Mouse (Mus musculus) left cerebral cortex, adult 8-10 months (tissue): ENCODE measurements around the gene Palm. TPM values are rescaled to one million over a fixed set of nuclear protein-coding genes. Genes with fewer than 3 reads are reported as not detected.

Source experiments
- DNase-seq, 2 experiments: peaks; one replicate each; pipeline ENCODE4 v3.0.0; 2022; ENCODE audit warnings: low spot score in 2 of 2
- total RNA-seq, 4 experiments: library from RNA; stranded (reverse); gene quantifications; 2 replicates each; pipeline ENCODE4 v1.2.4; 2022

Gene Palm
- total RNA-seq, 4 experiments from 2014 or later: 265 to 281 (median 267) TPM

DNA sequence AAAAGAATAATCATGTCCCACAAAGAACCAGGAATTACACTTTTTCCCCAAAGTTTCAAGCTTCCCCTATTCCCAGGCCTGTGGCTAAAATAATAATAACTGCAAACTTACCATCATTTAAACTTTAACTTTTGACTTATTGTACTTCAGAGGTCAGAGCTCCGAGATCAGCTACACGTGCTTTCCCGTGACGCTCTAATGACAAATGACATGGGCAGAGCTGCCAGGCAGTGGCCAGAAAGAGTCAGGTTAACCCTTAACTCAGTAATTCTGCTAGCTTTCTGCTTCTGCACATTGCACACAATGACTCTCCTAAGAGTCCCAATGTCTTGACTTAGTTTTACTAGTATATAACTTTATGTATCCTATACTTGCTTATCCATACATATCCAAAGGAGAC lies 24.0 kb upstream of the Palm start:
- no peak for DNase-seq

GRCm38 (mm10) chr10:79772320-79772719 lies 21.1 kb upstream of the Palm start:
- DNase-seq: no peak

DNA sequence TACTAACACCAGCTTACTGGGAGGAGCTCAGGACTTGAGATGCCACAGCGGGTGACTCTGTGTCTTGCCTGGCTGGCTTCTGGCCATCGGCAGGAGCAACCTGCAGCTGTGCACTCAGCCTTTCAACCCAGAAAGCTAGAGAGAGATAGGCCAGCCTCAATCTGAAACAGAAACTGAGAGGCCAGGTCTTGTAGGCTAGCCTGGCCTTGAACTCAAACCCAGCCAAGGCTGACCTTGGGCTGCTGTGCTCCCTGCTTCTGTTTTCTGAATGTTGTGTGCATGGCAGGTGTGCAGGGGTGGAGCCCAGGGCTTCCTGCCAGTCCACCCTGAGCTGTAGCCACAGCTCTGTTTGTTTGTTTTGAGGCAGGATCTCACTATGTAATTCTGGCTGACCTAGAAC lies 20.2 kb upstream of the Palm start:
- no peak for DNase-seq

DNA sequence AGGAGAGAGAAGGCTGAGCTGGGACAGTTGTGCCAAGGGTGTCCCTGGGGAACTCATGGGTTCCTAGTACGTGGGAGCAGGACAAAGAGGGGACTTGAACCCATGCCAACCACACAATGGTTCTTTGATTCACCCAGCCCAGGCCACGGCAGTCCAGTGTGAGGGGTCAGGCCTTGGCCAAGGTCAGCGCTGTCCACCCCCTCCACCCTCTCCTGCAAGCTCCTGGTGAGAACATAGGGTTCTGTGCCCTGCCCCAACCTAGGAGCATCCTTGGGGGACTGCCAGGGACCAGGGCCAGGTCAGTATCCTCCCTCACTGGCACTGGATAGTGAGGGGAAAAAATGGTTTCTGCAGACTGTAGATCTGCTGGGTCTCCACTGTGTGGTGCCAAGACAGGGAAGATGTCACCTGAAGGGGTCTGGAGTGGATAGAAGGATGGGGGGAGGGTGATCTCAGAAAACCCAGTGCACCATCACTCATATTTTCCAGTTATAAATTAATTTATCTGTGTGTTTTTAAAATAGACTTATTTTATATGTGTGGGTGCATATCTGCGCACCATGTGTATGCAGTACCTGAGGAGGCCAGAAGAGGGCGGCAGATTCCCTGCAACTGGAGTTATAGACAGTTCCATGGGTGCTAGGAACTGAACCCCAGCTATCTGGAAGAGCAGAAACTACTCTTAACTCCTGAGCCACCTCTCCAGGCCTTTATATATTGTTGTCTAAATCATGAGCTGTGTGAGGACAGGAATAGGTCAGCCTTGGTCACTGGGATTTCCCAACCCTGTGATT lies 18.7 kb upstream of the Palm start:
- no peak for DNase-seq

DNA sequence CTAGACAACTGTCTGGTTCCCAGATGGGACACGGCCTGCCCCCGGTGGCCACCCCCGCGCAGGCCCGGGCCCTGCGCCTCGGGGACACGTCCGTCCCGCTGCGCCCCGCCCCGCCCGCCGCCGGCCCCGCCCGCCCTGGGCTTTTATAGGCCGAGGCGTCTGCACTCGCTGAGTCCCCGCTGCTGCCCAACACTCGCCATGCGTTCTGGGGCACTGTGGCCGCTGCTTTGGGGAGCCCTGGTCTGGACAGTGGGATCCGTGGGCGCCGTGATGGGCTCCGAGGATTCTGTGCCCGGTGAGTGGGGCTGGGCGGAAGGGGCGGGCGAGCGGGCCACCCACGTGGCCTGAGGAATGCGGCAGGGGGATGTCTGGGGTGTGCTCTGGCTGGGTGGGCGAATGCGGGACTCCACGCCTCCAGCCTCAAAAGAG lies 16.3 kb upstream of the Palm start, which contains the start of gene Fstl3:
TSS of gene Fstl3 (plus strand) at position 170 of the 429 bp plus-strand sequence.
- DNase-seq: no peak

DNA sequence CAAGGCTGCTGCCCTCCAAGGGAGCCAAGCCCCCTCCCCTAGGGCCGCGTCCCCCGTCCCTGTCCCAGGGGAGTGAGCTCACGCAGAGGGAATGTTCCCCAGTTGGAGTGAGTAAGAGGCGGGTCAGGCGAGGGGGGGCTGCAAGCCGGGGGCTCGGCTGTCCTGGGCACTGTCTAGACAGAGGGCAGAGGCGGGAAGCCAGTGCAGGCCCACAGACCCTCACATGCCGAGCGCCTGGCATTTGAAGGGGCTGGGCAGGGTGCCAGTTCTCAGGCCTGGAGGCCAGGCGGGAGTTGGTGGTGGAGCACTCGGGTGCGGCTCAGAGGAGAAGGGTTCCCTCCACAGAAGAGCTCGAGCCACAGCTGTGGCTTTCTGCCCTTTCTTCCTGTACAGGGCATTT lies 15.4 kb upstream of the Palm start:
- no peak for DNase-seq

GRCm38 (mm10) chr10:79779193-79779592 lies 14.2 kb upstream of the Palm start:
- DNase-seq: no peak

DNA sequence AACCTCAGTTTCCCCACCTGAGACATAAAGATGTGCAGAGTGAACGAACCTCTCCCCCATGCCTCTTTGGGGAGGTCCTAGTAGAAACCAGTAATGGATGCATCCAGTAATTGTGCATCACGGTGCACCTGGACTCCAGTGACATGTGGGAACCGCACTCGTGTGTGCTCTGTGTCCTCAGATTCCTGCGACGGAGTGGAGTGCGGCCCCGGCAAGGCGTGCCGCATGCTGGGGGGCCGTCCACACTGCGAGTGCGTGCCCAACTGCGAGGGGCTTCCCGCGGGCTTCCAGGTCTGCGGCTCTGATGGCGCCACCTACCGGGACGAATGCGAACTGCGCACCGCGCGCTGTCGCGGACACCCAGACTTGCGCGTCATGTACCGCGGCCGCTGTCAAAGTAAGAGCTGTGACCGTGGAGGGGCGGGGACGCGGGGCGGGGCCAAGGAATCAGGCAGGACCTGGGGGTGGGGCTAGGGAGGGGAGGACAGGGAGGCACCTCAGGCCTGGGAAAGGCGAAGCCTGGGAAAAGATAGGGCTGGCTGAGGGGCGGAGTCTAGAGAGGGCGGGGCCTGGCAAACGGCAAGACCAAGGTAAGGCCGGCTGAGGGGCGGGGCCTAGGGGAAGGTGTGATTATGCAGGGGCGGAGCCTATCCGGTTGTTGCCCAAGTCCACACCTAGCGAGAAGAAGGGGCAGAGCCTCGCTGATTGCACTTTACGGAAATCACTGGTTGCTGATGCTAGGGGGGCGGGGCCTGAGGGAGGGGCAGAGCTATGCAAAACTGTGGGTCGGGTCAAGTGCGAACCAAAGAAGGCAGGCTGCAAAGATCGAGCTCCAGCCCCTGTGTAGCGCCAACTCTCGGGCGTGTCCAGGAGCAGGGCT lies 13.3 kb upstream of the Palm start:
- DNase-seq: peak; percentile 97 to 99

- no peak for DNase-seq
These were observed 12.7 kb upstream of the Palm start for GRCm38 (mm10) chr10:79780664-79781015.

DNA sequence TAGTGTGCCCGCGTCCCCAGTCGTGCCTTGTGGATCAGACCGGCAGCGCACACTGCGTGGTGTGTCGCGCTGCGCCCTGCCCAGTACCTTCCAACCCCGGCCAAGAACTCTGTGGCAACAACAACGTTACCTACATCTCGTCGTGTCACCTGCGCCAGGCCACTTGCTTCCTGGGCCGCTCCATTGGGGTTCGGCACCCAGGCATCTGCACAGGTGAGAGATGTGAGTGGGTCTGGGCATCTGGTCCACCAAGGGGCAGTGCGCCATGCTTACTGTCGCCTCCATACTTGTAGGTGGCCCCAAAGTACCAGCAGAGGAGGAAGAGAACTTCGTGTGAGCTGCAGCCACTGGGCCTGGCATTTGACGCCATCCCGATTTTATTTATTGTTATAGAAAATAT lies 12.2 kb upstream of the Palm start:
- no peak for DNase-seq

- DNase-seq: no peak
These were observed 11.4 kb upstream of the Palm start for GRCm38 (mm10) chr10:79781956-79782355.

DNA sequence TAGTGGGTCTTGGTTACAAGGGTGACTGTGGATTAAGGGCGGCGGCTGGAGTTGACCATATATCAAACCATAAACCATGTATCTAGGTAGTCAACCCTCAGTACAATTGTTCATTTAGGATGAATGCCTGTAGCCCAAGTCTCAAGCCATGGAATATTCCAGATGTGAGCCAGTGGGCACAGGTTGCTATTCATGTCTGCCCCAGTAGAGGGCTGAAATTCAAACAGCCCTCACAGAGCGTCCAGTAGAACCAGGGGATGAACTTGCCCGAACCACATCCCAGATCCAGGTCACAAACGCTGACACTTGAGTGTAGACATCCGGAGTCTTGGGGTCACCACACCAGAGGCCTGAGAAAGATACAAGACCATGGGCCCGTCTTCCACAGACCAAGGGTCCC lies 10.3 kb upstream of the Palm start:
- no peak for DNase-seq

DNA sequence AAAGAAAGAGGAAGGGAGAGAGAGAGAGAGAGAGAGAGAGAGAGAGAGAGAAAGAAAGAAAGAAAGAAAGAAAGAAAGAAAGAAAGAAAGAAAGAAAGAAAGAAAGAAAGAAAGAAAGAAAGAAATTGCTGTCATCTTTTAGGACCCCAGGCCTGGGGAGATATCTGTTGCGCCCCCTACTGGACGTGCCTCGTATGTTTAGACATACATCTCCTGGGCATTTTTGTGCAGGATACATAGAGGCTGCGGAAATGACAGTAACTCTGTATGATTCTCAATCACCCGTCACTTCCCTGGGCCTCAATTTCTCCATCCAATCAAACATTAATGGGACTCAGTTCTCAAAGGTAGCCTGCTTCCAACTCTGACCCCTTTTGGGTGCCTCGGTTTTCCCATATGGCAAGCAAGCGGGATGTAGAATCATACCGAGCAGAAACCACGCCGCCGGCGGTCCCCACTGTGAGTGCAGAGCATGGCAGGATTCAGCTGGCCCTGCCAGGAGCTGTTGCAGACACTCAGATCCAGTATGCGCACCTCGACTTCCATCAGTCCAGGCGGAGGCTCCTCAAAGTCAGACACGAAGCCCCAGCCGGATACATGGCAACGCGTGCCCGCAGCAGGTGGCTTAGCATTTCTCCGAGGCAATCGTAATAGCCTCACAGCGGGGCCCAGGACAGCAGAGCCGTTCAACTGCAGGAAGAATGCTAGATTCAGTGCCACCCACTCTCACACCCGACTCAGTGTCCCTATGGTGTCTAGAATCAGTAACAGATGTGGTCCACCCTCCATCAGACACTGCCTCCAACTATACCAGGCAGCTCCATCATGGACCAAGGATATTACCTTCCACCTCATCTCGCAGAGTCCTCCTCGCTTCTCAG lies 9.2 kb upstream of the Palm start:
- DNase-seq: no peak

DNA sequence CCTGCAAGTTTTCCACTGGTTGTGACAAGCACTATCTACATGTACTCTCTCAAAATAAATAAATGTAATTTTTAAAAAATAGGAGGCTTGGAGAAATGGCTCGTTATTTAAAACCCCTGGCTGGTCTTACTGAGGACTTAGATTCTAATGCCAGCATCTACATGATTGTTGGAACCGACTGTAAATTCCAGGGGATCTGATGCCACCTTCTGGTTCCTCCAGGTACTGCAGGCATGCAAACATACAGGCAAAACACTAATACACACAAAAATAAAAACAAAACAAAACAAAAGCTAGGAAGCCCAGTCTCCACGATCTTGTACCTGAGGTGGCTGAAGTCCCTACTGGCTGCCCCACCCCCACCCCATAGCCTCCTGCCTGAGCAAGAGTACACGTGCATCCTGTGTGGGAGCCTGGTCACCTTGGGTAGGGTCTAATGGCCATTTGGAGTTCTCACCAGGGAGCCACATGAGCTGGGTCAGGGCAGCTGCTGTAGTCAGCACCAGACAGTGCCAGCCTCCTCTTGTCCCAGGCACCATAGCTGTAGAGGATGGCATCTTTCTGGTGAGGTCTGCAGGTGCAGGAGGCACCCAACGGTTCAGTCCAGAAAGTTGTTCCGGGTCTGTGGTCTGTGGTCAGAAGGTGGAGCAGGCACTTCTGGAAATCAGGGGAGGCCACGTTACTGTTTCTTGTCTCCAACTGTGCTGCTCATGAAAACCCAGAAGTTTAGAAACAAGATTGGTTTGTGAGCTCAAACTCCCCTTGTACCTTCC lies 4.8 kb upstream of the Palm start:
- DNase-seq: peak in 1 of 2 experiments; percentile 73

DNA sequence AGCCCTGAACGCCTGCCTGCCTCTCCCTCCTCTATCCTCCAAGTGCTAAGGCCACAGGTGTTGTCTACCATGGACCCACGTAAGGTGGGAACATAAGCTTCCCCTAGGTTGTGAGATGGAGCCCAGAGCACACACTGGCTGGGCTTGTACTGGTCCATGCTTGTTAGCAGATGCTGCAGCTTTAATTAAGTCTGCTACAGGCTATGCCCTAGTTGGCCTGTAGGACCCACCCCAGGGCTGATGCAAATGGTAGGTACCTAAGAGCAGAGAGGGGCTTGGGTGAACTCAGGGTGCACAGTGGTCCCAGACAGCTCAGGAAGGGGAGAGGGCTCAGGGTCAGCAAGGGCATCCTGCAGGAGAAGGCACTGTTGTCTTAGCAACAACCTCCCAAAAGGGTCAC lies 3.8 kb upstream of the Palm start:
- no peak for DNase-seq

- no peak for DNase-seq
These were observed 2.5 kb upstream of the Palm start, which contains the start of gene Prss57 for GRCm38 (mm10) chr10:79790861-79791260. TSS of gene Prss57 (minus strand) at chr10:79790961.

- DNase-seq: no peak
These were observed 882 bp upstream of the Palm start for GRCm38 (mm10) chr10:79792339-79793040.

DNA sequence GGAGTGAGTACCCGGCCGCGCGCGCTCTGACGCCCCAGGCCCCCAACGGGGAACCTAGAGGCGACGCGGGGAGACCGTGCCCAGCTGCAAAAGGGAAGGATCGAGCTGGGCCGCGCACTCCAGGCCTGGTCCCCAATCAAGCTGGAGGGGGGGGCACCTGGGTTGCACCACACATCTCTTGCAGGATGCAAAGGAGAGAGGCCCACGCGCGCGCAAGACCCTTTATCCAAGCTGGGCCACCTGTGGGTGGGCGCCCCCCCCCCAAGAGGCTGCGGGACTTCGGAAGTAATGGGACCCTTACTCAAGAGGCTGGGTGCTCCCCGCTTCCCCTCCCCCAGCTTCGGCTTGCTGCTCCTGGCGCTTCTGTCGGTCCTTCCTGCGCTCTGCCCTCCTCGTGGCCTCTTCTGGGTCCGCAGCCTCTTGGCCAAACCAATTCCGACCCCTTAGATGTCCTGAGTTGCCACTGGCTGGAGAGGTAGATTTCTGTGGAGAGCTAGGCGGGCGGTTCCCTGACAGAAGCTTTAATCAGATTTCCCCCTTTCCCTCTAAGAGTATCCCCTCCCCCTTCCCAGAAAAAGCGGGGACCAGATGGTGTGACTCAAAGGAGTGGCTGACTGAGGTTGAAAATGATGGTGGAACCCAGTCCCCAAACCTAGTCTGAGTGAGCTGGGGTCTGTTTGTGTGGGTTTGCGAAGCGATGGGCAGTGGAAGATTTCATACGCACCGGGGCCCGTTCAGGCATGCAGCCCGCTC lies 542 bp downstream of the Palm start:
- peak in 1 of 2 experiments; percentile 56 for DNase-seq

GRCm38 (mm10) chr10:79794491-79794931 lies 1.1 kb downstream of the Palm start:
- DNase-seq: peak in 1 of 2 experiments; percentile 44
